Mouse (Mus musculus) kidney, embryonic 16.5 days (tissue): ENCODE data around the gene Lrig1. TPM values are rescaled to one million over a fixed set of nuclear protein-coding genes. Genes with fewer than 3 reads are reported as not detected.

Experiments used
- ATAC-seq: fragments of 200-750 bp; cut with Nextera tagmentation; 2 replicates; pipeline ENCODE4 v1.8.0; 2017; ENCODE audit warnings: moderate TSS enrichment; ENCODE audit not compliant: low FRiP score, low TSS enrichment
- H3K27ac ChIP-seq: fragments of 300-500 bp; sonication (generic); 2 replicates; pipeline ENCODE4 v1.5.1; 2014; ENCODE audit warnings: low read length
- H3K27me3 ChIP-seq: fragments of 300-500 bp; sonication (generic); 2 replicates; pipeline ENCODE4 v1.6.1; 2014; ENCODE audit warnings: low read length, control low read depth, mixed read lengths; ENCODE audit not compliant: insufficient read depth
- H3K36me3 ChIP-seq: fragments of 300-500 bp; sonication (generic); 2 replicates; pipeline ENCODE4 v1.6.1; 2014; ENCODE audit warnings: low read length, control low read depth, mixed read lengths; ENCODE audit not compliant: insufficient read depth
- H3K4me1 ChIP-seq: fragments of 300-500 bp; sonication (generic); 2 replicates; pipeline ENCODE4 v1.6.1; 2014; ENCODE audit warnings: low read length, control low read depth, mixed read lengths; ENCODE audit not compliant: insufficient read depth
- H3K4me2 ChIP-seq: fragments of 300-500 bp; sonication (generic); replicated peaks from 2 replicates; pipeline ENCODE4 v1.6.1; 2014; ENCODE audit warnings: low read depth, low read length
- H3K4me3 ChIP-seq: fragments of 300-500 bp; sonication (generic); 2 replicates; pipeline ENCODE4 v1.5.1; 2014; ENCODE audit warnings: mild to moderate bottlenecking, low read length
- H3K9ac ChIP-seq: fragments of 300-500 bp; sonication (generic); replicated peaks from 2 replicates; pipeline ENCODE4 v1.6.1; 2014; ENCODE audit warnings: low read length
- H3K9me3 ChIP-seq: fragments of 300-500 bp; sonication (generic); 2 replicates; pipeline ENCODE4 v1.6.1; 2016; ENCODE audit warnings: low read length, control low read depth
- WGBS: fragments of 180-500 bp; shearing (Covaris S2); extraction: QIAGEN DNeasy Blood & Tissue Kit; methylation state at CpG from one replicate; pipeline ENCODE4 v1.1.7; 2014; 5-methylcytosine and 5-hydroxymethylcytosine counted together
- polyA plus RNA-seq: library from polyadenylated mRNA; unstranded; fragments of >200 nt; fragmentation: Nextera tagmentation; extraction: Ambion mirVana; gene quantifications from 2 replicates; pipeline ENCODE4 v1.2.1, GENCODE M21; 2015

Lrig1 gene
- polyA plus RNA-seq, 1 experiment from 2014 or later: 7.4 TPM

GRCm38 (mm10) chr6:94665677-94666076, 34.3 kb downstream of the Lrig1 start:
- WGBS: 73% methylated on average over 1 of the region's 1 CpGs

GRCm38 (mm10) chr6:94665248-94665647, 34.7 kb downstream of the Lrig1 start:
- Histone ChIP-seq H3K36me3 (no peaks in the 10 kb centered on the region), H3K4me3 (no peak overlapping the region), H3K27me3 (no peaks in the 10 kb centered on the region), H3K4me2 (no peak overlapping the region), H3K9ac (no peak overlapping the region), H3K9me3 (no peaks in the 10 kb centered on the region), H3K27ac (no peak overlapping the region), H3K4me1 (peaks cover 58% of the 10 kb centered on the region)
- ATAC-seq: no peak
- 74% methylated on average over 7 of the region's 7 CpGs for WGBS

More at GRCm38 (mm10) chr6:94665677-94666076, 34.3 kb downstream of the Lrig1 start:
- Histone ChIP-seq H3K27ac (no peak overlapping the region), H3K9me3 (no peaks in the 10 kb centered on the region), H3K4me3 (no peak overlapping the region), H3K36me3 (no peaks in the 10 kb centered on the region), H3K27me3 (no peaks in the 10 kb centered on the region), H3K4me1 (peaks cover 58% of the 10 kb centered on the region), H3K9ac (no peak overlapping the region), H3K4me2 (no peak overlapping the region)
- no peak for ATAC-seq

GRCm38 (mm10) chr6:94664000-94664399, 36.0 kb downstream of the Lrig1 start:
- H3K9me3 ChIP-seq: no peaks in the 10 kb centered on the region
- H3K9ac ChIP-seq: peak overlapping the region; percentile 22; the same call in 1 of the 2 replicates
- ATAC-seq: 0 out of 2 replicates have a peak, but pooled peaks have one; percentile 64
- H3K4me1 ChIP-seq: peaks cover 64% of the 10 kb centered on the region
- H3K27me3 ChIP-seq: no peaks in the 10 kb centered on the region
- no peak overlapping the region for H3K4me2 ChIP-seq
- 34% methylated on average over 6 of the region's 6 CpGs for WGBS
- H3K4me3 ChIP-seq: no peak overlapping the region
- no peaks in the 10 kb centered on the region for H3K36me3 ChIP-seq
- H3K27ac ChIP-seq: peak overlapping the region; percentile 56; the same call in 1 of the 2 replicates

GRCm38 (mm10) chr6:94661923-94662322, 38.0 kb downstream of the Lrig1 start:
- H3K36me3 ChIP-seq: no peaks in the 10 kb centered on the region
- H3K4me3 ChIP-seq: no peak overlapping the region
- peaks cover 68% of the 10 kb centered on the region for H3K4me1 ChIP-seq
- no peak overlapping the region for H3K27ac ChIP-seq
- no peak overlapping the region for H3K4me2 ChIP-seq
- WGBS: 61% methylated on average over 9 of the region's 9 CpGs
- H3K27me3 ChIP-seq: no peaks in the 10 kb centered on the region
- ATAC-seq: no peak
- H3K9me3 ChIP-seq: no peaks in the 10 kb centered on the region
- H3K9ac ChIP-seq: no peak overlapping the region

- no peak overlapping the region for H3K9ac ChIP-seq
- no peak for ATAC-seq
- H3K36me3 ChIP-seq: no peaks in the 10 kb centered on the region
- no peak overlapping the region for H3K4me2 ChIP-seq
- no peak overlapping the region for H3K4me3 ChIP-seq
- H3K27ac ChIP-seq: no peak overlapping the region
- peaks cover 68% of the 10 kb centered on the region for H3K4me1 ChIP-seq
- WGBS: 91% methylated on average over 8 of the region's 8 CpGs
- no peaks in the 10 kb centered on the region for H3K27me3 ChIP-seq
- H3K9me3 ChIP-seq: no peaks in the 10 kb centered on the region
Measured at GRCm38 (mm10) chr6:94661321-94661720, 38.6 kb downstream of the Lrig1 start.

GRCm38 (mm10) chr6:94659886-94660333, 40.0 kb downstream of the Lrig1 start:
- H3K27ac ChIP-seq: no peak overlapping the region

GRCm38 (mm10) chr6:94658136-94658480, 41.9 kb downstream of the Lrig1 start:
- no peak overlapping the region for H3K9ac ChIP-seq
- H3K4me1 ChIP-seq: peaks cover 68% of the 10 kb centered on the region
- peak overlapping the region; percentile 36; the same call in 1 of the 2 replicates for H3K27ac ChIP-seq
- ATAC-seq: no peak
- no peaks in the 10 kb centered on the region for H3K27me3 ChIP-seq
- no peaks in the 10 kb centered on the region for H3K36me3 ChIP-seq
- H3K4me3 ChIP-seq: no peak overlapping the region
- peak overlapping the region; percentile 17; the same call in 1 of the 2 replicates for H3K4me2 ChIP-seq
- 12% methylated on average over 6 of the region's 6 CpGs for WGBS
- no peaks in the 10 kb centered on the region for H3K9me3 ChIP-seq

More at GRCm38 (mm10) chr6:94659886-94660333, 40.0 kb downstream of the Lrig1 start:
- Histone ChIP-seq H3K4me1 (peaks cover 69% of the 10 kb centered on the region), H3K36me3 (no peaks in the 10 kb centered on the region), H3K4me2 (no peak overlapping the region), H3K9me3 (no peaks in the 10 kb centered on the region), H3K27me3 (no peaks in the 10 kb centered on the region), H3K9ac (no peak overlapping the region), H3K4me3 (no peak overlapping the region)
- WGBS: 44% methylated on average over 4 of the region's 4 CpGs
- 0 out of 2 replicates have a peak, but pooled peaks have one; percentile 9 for ATAC-seq

GRCm38 (mm10) chr6:94657204-94658135, 42.5 kb downstream of the Lrig1 start:
- Histone ChIP-seq H3K27ac (peak overlapping the region; percentile 36), H3K9ac (no peak overlapping the region)
- peak; percentile 39; the same call in 1 of the 2 replicates for ATAC-seq

GRCm38 (mm10) chr6:94655818-94656478, 44.0 kb downstream of the Lrig1 start:
- H3K4me2 ChIP-seq: no peak overlapping the region
- no peak overlapping the region for H3K4me3 ChIP-seq
- H3K27me3 ChIP-seq: no peaks in the 10 kb centered on the region
- no peak for ATAC-seq
- no peaks in the 10 kb centered on the region for H3K9me3 ChIP-seq
- H3K36me3 ChIP-seq: no peaks in the 10 kb centered on the region
- H3K9ac ChIP-seq: no peak overlapping the region
- peaks cover 70% of the 10 kb centered on the region for H3K4me1 ChIP-seq
- H3K27ac ChIP-seq: no peak overlapping the region
- 36% methylated on average over 5 of the region's 5 CpGs for WGBS

More at GRCm38 (mm10) chr6:94657204-94658135, 42.5 kb downstream of the Lrig1 start:
- H3K4me1 ChIP-seq: peaks cover 74% of the 10 kb centered on the region
- 44% methylated on average over 12 of the region's 12 CpGs for WGBS
- H3K4me3 ChIP-seq: no peak overlapping the region
- no peaks in the 10 kb centered on the region for H3K9me3 ChIP-seq
- H3K27me3 ChIP-seq: no peaks in the 10 kb centered on the region
- no peaks in the 10 kb centered on the region for H3K36me3 ChIP-seq
- H3K4me2 ChIP-seq: peak overlapping the region; percentile 17; the same call in 1 of the 2 replicates
